Mouse (Mus musculus): ENCODE data around the gene Sntn.

DNA sequence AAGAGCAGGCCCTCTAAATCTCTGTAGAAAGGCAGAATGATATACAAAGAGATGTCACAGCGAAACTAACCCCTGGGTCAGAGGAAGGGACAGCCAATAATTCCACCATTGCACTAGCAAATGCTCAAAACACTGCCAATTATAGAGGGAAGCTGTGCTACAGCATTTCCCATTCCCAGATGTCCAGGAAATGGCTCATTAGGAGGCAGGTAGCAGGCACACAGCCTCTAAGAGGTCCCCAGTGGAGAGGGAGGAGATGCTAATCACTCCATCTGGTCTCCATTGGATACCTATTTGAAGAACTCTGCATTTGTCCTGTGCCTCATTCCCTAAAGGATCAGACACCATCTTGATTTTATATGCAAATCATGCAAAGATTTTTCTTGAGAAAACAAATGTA lies 19.6 kb upstream of the Sntn start:
- no peak for TF ChIP-seq CTCF (IDR thresholded peaks at IDR 0.05; ENCODE audit: borderline replicate concordance, insufficient read depth, low read depth, low read length)
- TF ChIP-seq POLR2A (IDR thresholded peaks at IDR 0.05; ENCODE audit: borderline replicate concordance, insufficient read depth, low read length) = no peak
